Mouse (Mus musculus) CH12.LX (cell line): ENCODE measurements at regions not wholly inside any gene's neighbourhood (a gene's known extent, or its start where the extent isn't known, plus 50 kb on each side); places are given as distances from the start of the nearest gene placed in this dataset.

ENCODE experiments used
- DNase-seq: peaks from one replicate; pipeline ENCODE4 v3.0.0-alpha.2; 2013; ENCODE audit errors: extremely low read depth
- H3K27ac ChIP-seq: 2 replicates; pipeline ENCODE4 v1.5.1; 2012; ENCODE audit warnings: low read depth, mild to moderate bottlenecking, control low read depth, moderate library complexity; ENCODE audit not compliant: insufficient read depth
- H3K27me3 ChIP-seq: replicated peaks from 2 replicates; pipeline ENCODE3; 2012; ENCODE audit warnings: inconsistent platforms
- H3K36me3 ChIP-seq, 2 experiments: replicated peaks in 1 of 2; 2 replicates each; pipeline versions ENCODE3 to v1.6.1; 2012; ENCODE audit warnings: inconsistent platforms in 1 of 2, low read length in 1 of 2, mild to moderate bottlenecking in 1 of 2, mixed read lengths in 1 of 2, moderate library complexity in 1 of 2; ENCODE audit not compliant: control insufficient read depth in 1 of 2, insufficient read depth in 1 of 2
- H3K4me1 ChIP-seq, 2 experiments: 2 replicates each; pipeline ENCODE4 v1.6.1; 2012; ENCODE audit warnings: inconsistent platforms in 1 of 2, moderate library complexity in 1 of 2; ENCODE audit not compliant: insufficient read depth in 2 of 2, control insufficient read depth in 1 of 2
- H3K4me2 ChIP-seq: 2 replicates; pipeline ENCODE4 v1.6.1; 2012; ENCODE audit warnings: low read depth, mild to moderate bottlenecking, control low read depth; ENCODE audit not compliant: poor library complexity, insufficient read depth, severe bottlenecking
- H3K4me3 ChIP-seq, 3 experiments: fragments of 150-350 bp in 1 of 3; sonication (generic) in 1 of 3; replicated peaks in 1 of 3; 2 replicates each; pipeline versions ENCODE3 to v1.5.1; 2011 to 2012; ENCODE audit warnings: low read depth in 2 of 3, low read length in 2 of 3, mild to moderate bottlenecking in 2 of 3, moderate library complexity in 2 of 3, control low read depth in 1 of 3, improper control_type of control experiment in 1 of 3, inconsistent platforms in 1 of 3, mixed read lengths in 1 of 3; ENCODE audit not compliant: poor library complexity in 1 of 3
- H3K79me2 ChIP-seq: replicated peaks from 2 replicates; pipeline ENCODE4 v1.6.1; 2012; ENCODE audit warnings: mild to moderate bottlenecking, moderate library complexity; ENCODE audit not compliant: control insufficient read depth, poor library complexity, insufficient read depth, severe bottlenecking; ENCODE audit errors: extremely low read depth
- H3K9ac ChIP-seq: 2 replicates; pipeline ENCODE4 v1.6.1; 2012; ENCODE audit warnings: low read depth, mild to moderate bottlenecking, control low read depth, moderate library complexity; ENCODE audit not compliant: insufficient read depth
- H3K9me3 ChIP-seq: replicated peaks from 2 replicates; pipeline ENCODE3; 2012; ENCODE audit warnings: low read length, inconsistent platforms, mixed read lengths
- BHLHE40 ChIP-seq: IDR thresholded peaks from 2 replicates; pipeline ENCODE4 v1.6.1; 2011; ENCODE audit warnings: mild to moderate bottlenecking, low read depth, low read length, improper control_type of control experiment
- CHD1 ChIP-seq: IDR thresholded peaks from 2 replicates; pipeline ENCODE4 v1.6.1; 2012; ENCODE audit warnings: low read depth, low read length, improper control_type of control experiment, inconsistent platforms
- CTCF ChIP-seq, 2 experiments: IDR thresholded peaks in 1 of 2; conservative IDR thresholded peaks in 1 of 2; 2 replicates each; pipeline ENCODE4 v1.5.1; 2011 to 2012; ENCODE audit warnings: low read depth in 2 of 2, low read length in 2 of 2, improper control_type of control experiment in 1 of 2, inconsistent platforms in 1 of 2, mild to moderate bottlenecking in 1 of 2, moderate library complexity in 1 of 2
- ETS1 ChIP-seq: conservative IDR thresholded peaks from 2 replicates; pipeline ENCODE4 v1.6.1; 2012; ENCODE audit warnings: low read depth, mild to moderate bottlenecking, inconsistent platforms, low read length, improper control_type of control experiment, moderate library complexity
- IRF4 ChIP-seq: IDR thresholded peaks from 2 replicates; pipeline ENCODE4 v1.6.1; 2014; ENCODE audit warnings: low read depth, mild to moderate bottlenecking, inconsistent platforms, low read length, improper control_type of control experiment
- KAT2A ChIP-seq: IDR thresholded peaks from 2 replicates; pipeline ENCODE4 v1.6.1; 2012; ENCODE audit warnings: low read length, improper control_type of control experiment, inconsistent platforms; ENCODE audit not compliant: insufficient replicate concordance
- MAZ ChIP-seq: IDR thresholded peaks from 2 replicates; pipeline ENCODE4 v1.6.1; 2012; ENCODE audit warnings: low read depth, mild to moderate bottlenecking, inconsistent platforms, low read length, improper control_type of control experiment, moderate library complexity
- MEF2A ChIP-seq: IDR thresholded peaks from 2 replicates; pipeline ENCODE4 v1.6.1; 2014; ENCODE audit warnings: low read depth, mild to moderate bottlenecking, inconsistent platforms, low read length, improper control_type of control experiment, borderline replicate concordance
- MXI1 ChIP-seq: IDR thresholded peaks from 2 replicates; pipeline ENCODE4 v1.6.1; 2011; ENCODE audit warnings: mild to moderate bottlenecking, low read depth, low read length, improper control_type of control experiment
- MYC ChIP-seq: IDR thresholded peaks from 2 replicates; pipeline ENCODE4 v1.6.1; 2011; ENCODE audit warnings: low read depth, mild to moderate bottlenecking, improper control_type of control experiment, low read length
- NELFE ChIP-seq: IDR thresholded peaks from 2 replicates; pipeline ENCODE4 v1.6.1; 2011; ENCODE audit warnings: low read depth, low read length, improper control_type of control experiment
- NRF1 ChIP-seq: IDR thresholded peaks from 2 replicates; pipeline ENCODE4 v1.6.1; 2014; ENCODE audit warnings: low read depth, mild to moderate bottlenecking, inconsistent platforms, low read length, improper control_type of control experiment, moderate library complexity
- RAD21 ChIP-seq: IDR thresholded peaks from 2 replicates; pipeline ENCODE4 v1.6.1; 2011; ENCODE audit warnings: low read depth, mild to moderate bottlenecking, low read length, improper control_type of control experiment, moderate library complexity
- RCOR1 ChIP-seq: conservative IDR thresholded peaks from 2 replicates; pipeline ENCODE4 v1.6.1; 2012; ENCODE audit warnings: low read depth, mild to moderate bottlenecking, inconsistent platforms, low read length, improper control_type of control experiment
- SIN3A ChIP-seq: IDR thresholded peaks from 2 replicates; pipeline ENCODE4 v1.6.1; 2012; ENCODE audit warnings: low read length, improper control_type of control experiment, inconsistent platforms
- SMC3 ChIP-seq: IDR thresholded peaks from 2 replicates; pipeline ENCODE4 v1.6.1; 2011; ENCODE audit warnings: low read depth, low read length, improper control_type of control experiment
- TCF12 ChIP-seq: IDR thresholded peaks from 2 replicates; pipeline ENCODE4 v1.6.1; 2014; ENCODE audit warnings: low read depth, mild to moderate bottlenecking, inconsistent platforms, low read length, improper control_type of control experiment
- ZKSCAN1 ChIP-seq: IDR thresholded peaks from 2 replicates; pipeline ENCODE4 v1.6.1; 2012; ENCODE audit warnings: low read depth, inconsistent platforms, low read length, improper control_type of control experiment, borderline replicate concordance
- ZMIZ1 ChIP-seq: IDR thresholded peaks from 2 replicates; pipeline ENCODE4 v1.6.1; 2012; ENCODE audit warnings: low read depth, mild to moderate bottlenecking, inconsistent platforms, low read length, improper control_type of control experiment
- dilution Hi-C: fragments of 300-500 bp; cut with MboI; formaldehyde crosslinking; loops from 2 replicates; pipeline ENCODE4 v1.14.3; 2020; ENCODE audit warnings: low sequenced_read_pairs; ENCODE audit not compliant: extremely low pct_unique_long_range_greater_than_20kb, extremely low pct_ligation_motif_present
- in situ Hi-C: fragments of 300-500 bp; cut with MboI; formaldehyde crosslinking; loops from 3 replicates; pipeline ENCODE4 v1.14.3; 2019; ENCODE audit warnings: low sequenced_read_pairs, low pct_ligation_motif_present, low pct_unique_long_range_greater_than_20kb, mixed read lengths

- no peak for DNase-seq
- in situ Hi-C loops, result no loop called here
- Histone ChIP-seq H3K27me3 (no peaks in the 10 kb centered on the region), H3K4me2 (no peak overlapping the region), H3K9ac (no peak overlapping the region), H3K79me2 (no peaks in the 10 kb centered on the region), H3K4me3 (no peak overlapping the region), H3K27ac (no peak overlapping the region), H3K9me3 (no peaks in the 10 kb centered on the region), H3K36me3 (no peaks in the 10 kb centered on the region), H3K4me1 (no peaks in the 10 kb centered on the region; a peak in 1 of 4 replicates)
- TF ChIP-seq NRF1, result no peak
- no peak for TF ChIP-seq MAZ
- TF ChIP-seq BHLHE40, result no peak
- TF ChIP-seq RAD21, result no peak
- TF ChIP-seq MYC, result no peak
- no peak for TF ChIP-seq ZKSCAN1
- no peak for TF ChIP-seq CTCF (conservative IDR thresholded peaks at IDR 0.05 in 1 of 2, IDR thresholded peaks at IDR 0.05 in 1 of 2; ENCODE audit: low read depth in 2 of 2, low read length in 2 of 2)
- TF ChIP-seq NELFE, result no peak
- TF ChIP-seq CHD1, result no peak
- no peak for TF ChIP-seq MXI1
- no peak for TF ChIP-seq ZMIZ1
- no peak for TF ChIP-seq IRF4
- TF ChIP-seq RCOR1, result no peak
- TF ChIP-seq ETS1, result no peak
- dilution Hi-C loops, result no loop called here
Measured at GRCm38 (mm10) chr11:17533706-17534105, 276.3 kb downstream of the C1d start.

- dilution Hi-C loops (no loop called here), in situ Hi-C loops (no loop called here)
- Histone ChIP-seq H3K9me3 (peaks cover 8% of the 10 kb centered on the region), H3K27ac (no peak overlapping the region), H3K36me3 (peaks cover 0 to 5% of the 10 kb centered on the region in 2 experiments), H3K4me1 (peaks cover 0 to 3% of the 10 kb centered on the region in 2 experiments; a peak in 1 of 4 replicates), H3K27me3 (no peaks in the 10 kb centered on the region), H3K79me2 (no peaks in the 10 kb centered on the region), H3K4me2 (no peak overlapping the region), H3K9ac (no peak overlapping the region), H3K4me3 (no peak overlapping the region)
- DNase-seq, result no peak
- TF ChIP-seq SMC3, result no peak
- no peak for TF ChIP-seq SIN3A
- no peak for TF ChIP-seq KAT2A
- no peak for TF ChIP-seq MEF2A
- no peak for TF ChIP-seq TCF12
- no peak for TF ChIP-seq CTCF (conservative IDR thresholded peaks at IDR 0.05 in 1 of 2, IDR thresholded peaks at IDR 0.05 in 1 of 2; ENCODE audit: low read depth in 2 of 2, low read length in 2 of 2)
Measured at GRCm38 (mm10) chr11:17546286-17546685, 288.9 kb downstream of the C1d start.
